Mouse (Mus musculus) layer of hippocampus, postnatal 14 days (tissue): ENCODE results near the gene Ifit1bl1. TPM values are rescaled to one million over a fixed set of nuclear protein-coding genes. Genes with fewer than 3 reads are reported as not detected.

Experiments used
- DNase-seq, 2 experiments: peaks; one replicate each; pipeline ENCODE4 v3.0.0; 2021 to 2022; ENCODE audit warnings: low spot score in 2 of 2, mixed read lengths in 1 of 2
- total RNA-seq, 2 experiments: library from RNA; stranded (reverse); gene quantifications; 2 replicates each; pipeline ENCODE4 v1.2.3; 2021

Gene Ifit1bl1
- total RNA-seq, 2 experiments from 2014 or later = 1.3 to 1.4 TPM

GRCm38 (mm10) chr19:34547976-34548375, 53.8 kb downstream of the Ifit1bl1 start:
- peak; percentile 49 to 66 for DNase-seq

DNA sequence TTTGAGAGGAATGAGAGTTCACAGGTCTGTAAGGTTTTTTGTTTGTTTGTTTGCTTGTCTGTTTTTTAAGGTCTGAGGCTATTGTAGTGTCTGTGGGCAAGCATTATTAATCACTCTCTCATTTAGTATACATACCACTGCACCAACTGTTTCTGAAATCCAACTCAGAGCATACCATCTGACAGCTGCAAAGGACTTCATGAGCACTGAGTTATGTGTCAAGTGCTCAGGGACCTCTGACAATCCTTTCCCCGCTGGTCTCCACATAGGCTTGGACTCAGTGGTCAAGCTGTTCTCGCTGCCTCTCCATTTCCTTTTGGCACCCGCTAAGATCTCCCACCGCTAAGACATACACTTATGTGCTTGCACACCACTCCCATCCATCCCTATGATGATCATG, 55.5 kb downstream of the Ifit1bl1 start:
- DNase-seq = no peak

Other genes with a start within 250 kb of the Ifit1bl1 start
- gene Ch25h, start 126.8 kb downstream of the Ifit1bl1 start, total RNA-seq = under 1 TPM; 0.32 to 0.36 TPM
- gene Lipa, start 74.5 kb downstream of the Ifit1bl1 start, total RNA-seq = 10 to 100 TPM; 16.1 to 19.3 TPM
- 1 to 10 TPM; 3.2 to 4.3 TPM for gene Ifit2, start 51.3 kb downstream of the Ifit1bl1 start, total RNA-seq
- gene Ifit3, start 18.4 kb downstream of the Ifit1bl1 start, total RNA-seq = 1 to 10 TPM in 1 of 2 experiments, under 1 TPM in 1; 0.95 to 1.2 TPM
- under 1 TPM; 0.43 to 0.81 TPM for gene Ifit3b, start 6.0 kb upstream of the Ifit1bl1 start, total RNA-seq
- under 1 TPM; 0.16 to 0.19 TPM for gene Ifit1bl2, start 38.8 kb upstream of the Ifit1bl1 start, total RNA-seq
- gene Ifit1, start 38.9 kb upstream of the Ifit1bl1 start, total RNA-seq = not detected
- 1 to 10 TPM; 2.5 to 2.8 TPM for gene Slc16a12, start 145.3 kb upstream of the Ifit1bl1 start, total RNA-seq